Mouse (Mus musculus): ENCODE measurements at regions not wholly inside any gene's neighbourhood (a gene's known extent, or its start where the extent isn't known, plus 50 kb on each side); places are given as distances from the start of the nearest gene placed in this dataset.
A peak's percentile ranks its signal among the peaks of the same experiment; 100 is the strongest.
"Not testable (repeated sequence)": the region's sequence is repeated elsewhere in the genome, so short reads cannot be mapped to it uniquely, and the experiment has no call there.

GRCm38 (mm10) chr6:81817050-81817827 lies 106.2 kb upstream of the Gcfc2 start:
- no peak overlapping the region for H3K4me3 ChIP-seq (replicated peaks; ENCODE audit: low read length)
- no peaks in the 10 kb centered on the region for H3K27me3 ChIP-seq (ENCODE audit: insufficient read depth, low read length)
- no peaks in the 10 kb centered on the region for H3K9me3 ChIP-seq (ENCODE audit: low read length)
- no peak for TF ChIP-seq NANOG (IDR thresholded peaks at IDR 0.05; ENCODE audit: borderline replicate concordance, low read length)
- TF ChIP-seq CTCF (conservative IDR thresholded peaks at IDR 0.05; ENCODE audit: low read length), result peak; percentile 62
- H3K36me3 ChIP-seq (ENCODE audit: insufficient read depth, low read length), result no peaks in the 10 kb centered on the region
- no peaks in the 10 kb centered on the region for H3K4me1 ChIP-seq (replicated peaks; ENCODE audit: low read depth, low read length)

DNA sequence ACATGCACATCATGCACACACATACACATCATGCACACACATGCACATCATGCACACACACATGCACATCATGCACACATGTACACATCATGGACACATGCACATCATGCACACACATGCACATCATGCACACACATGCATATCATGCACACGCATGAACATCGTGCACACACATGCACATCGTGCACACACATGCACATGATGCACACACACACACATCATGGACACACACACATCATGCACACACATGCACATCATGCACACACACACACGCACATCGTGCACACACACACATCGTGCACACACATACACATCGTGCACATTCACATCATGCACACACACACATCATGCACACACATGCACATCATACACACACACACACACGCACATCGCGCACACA lies 104.9 kb upstream of the Gcfc2 start:
- no peaks in the 10 kb centered on the region for H3K4me1 ChIP-seq (replicated peaks; ENCODE audit: low read depth, low read length)
- no peaks in the 10 kb centered on the region for H3K36me3 ChIP-seq (ENCODE audit: insufficient read depth, low read length)
- H3K27me3 ChIP-seq (ENCODE audit: insufficient read depth, low read length), result no peaks in the 10 kb centered on the region
- TF ChIP-seq CTCF (conservative IDR thresholded peaks at IDR 0.05; ENCODE audit: low read length) (no peak), NANOG (IDR thresholded peaks at IDR 0.05; ENCODE audit: borderline replicate concordance, low read length) (no peak), POU5F1 (IDR thresholded peaks at IDR 0.05; ENCODE audit: borderline replicate concordance, low read length) (no peak)
- no peaks in the 10 kb centered on the region for H3K9me3 ChIP-seq (ENCODE audit: low read length)
- H3K4me3 ChIP-seq (replicated peaks; ENCODE audit: low read length), result no peak overlapping the region

- Histone ChIP-seq H3K4me1 (replicated peaks; ENCODE audit: low read depth, low read length) (no peaks in the 10 kb centered on the region), H3K36me3 (ENCODE audit: insufficient read depth, low read length) (no peaks in the 10 kb centered on the region), H3K4me3 (replicated peaks; ENCODE audit: low read length) (no peak overlapping the region), H3K9me3 (ENCODE audit: low read length) (no peaks in the 10 kb centered on the region), H3K27me3 (ENCODE audit: insufficient read depth, low read length) (no peaks in the 10 kb centered on the region)
- no peak for TF ChIP-seq POU5F1 (IDR thresholded peaks at IDR 0.05; ENCODE audit: borderline replicate concordance, low read length)
- TF ChIP-seq CTCF (conservative IDR thresholded peaks at IDR 0.05; ENCODE audit: low read length), result no peak
- no peak for TF ChIP-seq NANOG (IDR thresholded peaks at IDR 0.05; ENCODE audit: borderline replicate concordance, low read length)
Observed at GRCm38 (mm10) chr6:81820078-81820477, 103.4 kb upstream of the Gcfc2 start.

DNA sequence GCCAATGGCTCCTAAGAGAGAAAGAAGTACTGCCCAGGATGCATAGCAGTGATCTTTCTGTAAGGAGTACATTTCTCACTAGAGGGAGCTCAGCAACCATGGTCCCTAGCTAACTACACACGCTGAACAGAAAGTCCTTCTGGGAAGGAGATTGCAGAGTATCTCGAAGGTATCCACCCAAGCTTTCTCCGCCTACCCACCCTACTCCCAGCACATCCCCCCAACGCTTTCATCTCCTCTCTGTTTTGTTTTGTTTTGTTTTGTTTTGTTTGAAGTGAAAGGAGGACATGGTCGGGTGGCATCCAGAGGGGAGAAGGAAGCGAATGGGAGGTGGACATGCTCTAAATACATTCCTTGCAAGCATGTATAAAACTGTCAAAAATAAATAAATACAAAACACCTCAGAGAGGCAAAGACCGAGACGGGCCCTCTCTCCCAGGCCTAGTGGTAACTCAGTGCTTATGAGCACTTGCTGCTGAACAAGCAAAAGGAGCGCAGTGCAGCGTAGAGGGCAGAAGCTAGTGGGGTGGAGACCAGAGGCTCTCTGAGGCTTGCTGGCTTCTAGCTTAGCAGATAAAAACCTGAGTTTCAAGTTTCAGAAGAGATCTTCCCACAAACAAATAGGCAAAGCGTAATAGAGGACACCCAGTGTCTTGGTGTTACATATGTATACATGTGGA lies 83.9 kb upstream of the Gcfc2 start:
- Histone ChIP-seq H3K4me1 (replicated peaks; ENCODE audit: low read depth, low read length) (no peaks in the 10 kb centered on the region), H3K9me3 (ENCODE audit: low read length) (peaks cover 23% of the 10 kb centered on the region; the same call in 1 of the 2 replicates), H3K4me3 (replicated peaks; ENCODE audit: low read length) (no peak overlapping the region), H3K36me3 (ENCODE audit: insufficient read depth, low read length) (no peaks in the 10 kb centered on the region), H3K27me3 (ENCODE audit: insufficient read depth, low read length) (no peaks in the 10 kb centered on the region)
- TF ChIP-seq NANOG (IDR thresholded peaks at IDR 0.05; ENCODE audit: borderline replicate concordance, low read length), result no peak
- no peak for TF ChIP-seq POU5F1 (IDR thresholded peaks at IDR 0.05; ENCODE audit: borderline replicate concordance, low read length)
- no peak for TF ChIP-seq CTCF (conservative IDR thresholded peaks at IDR 0.05; ENCODE audit: low read length)

DNA sequence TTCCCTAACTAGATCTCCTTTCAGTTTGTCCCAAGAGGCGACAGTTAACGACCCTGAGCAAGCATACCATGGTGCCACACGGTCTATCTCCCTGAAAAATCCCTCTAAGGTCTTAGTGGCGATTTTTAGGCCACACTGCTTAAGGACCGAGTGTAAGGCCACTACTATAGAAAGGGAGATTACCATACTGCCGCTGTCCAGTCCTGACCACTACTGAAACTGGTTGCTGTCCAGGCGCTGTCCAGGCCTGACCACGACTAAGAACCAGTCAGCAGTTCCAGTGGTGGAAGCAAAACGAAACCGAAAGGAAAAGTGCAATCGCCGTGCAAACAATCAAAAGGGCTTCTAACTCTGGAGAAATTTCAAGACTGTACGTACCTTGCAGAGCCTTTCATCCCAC lies 55.3 kb upstream of the Gcfc2 start:
- H3K4me1 ChIP-seq (replicated peaks; ENCODE audit: low read depth, low read length); H3K4me3 ChIP-seq (replicated peaks; ENCODE audit: low read length); H3K36me3 ChIP-seq (ENCODE audit: insufficient read depth, low read length); H3K27me3 ChIP-seq (ENCODE audit: insufficient read depth, low read length): not testable (repeated sequence)
- peaks cover 53% of the 10 kb centered on the region for H3K9me3 ChIP-seq (ENCODE audit: low read length)
